Mouse (Mus musculus) c-Kit-positive CD71-positive TER-119-positive erythroid progenitor cells, embryonic 14.5 days (primary cell): ENCODE results near the gene Dctn3.
"Not testable (repeated sequence)": the region's sequence is repeated elsewhere in the genome, so short reads cannot be mapped to it uniquely, and the experiment has no call there.

Source experiments
- DNase-seq: peaks from one replicate; pipeline ENCODE4 v3.0.0-alpha.2; 2013; ENCODE audit warnings: low spot score

Dctn3 gene

DNA sequence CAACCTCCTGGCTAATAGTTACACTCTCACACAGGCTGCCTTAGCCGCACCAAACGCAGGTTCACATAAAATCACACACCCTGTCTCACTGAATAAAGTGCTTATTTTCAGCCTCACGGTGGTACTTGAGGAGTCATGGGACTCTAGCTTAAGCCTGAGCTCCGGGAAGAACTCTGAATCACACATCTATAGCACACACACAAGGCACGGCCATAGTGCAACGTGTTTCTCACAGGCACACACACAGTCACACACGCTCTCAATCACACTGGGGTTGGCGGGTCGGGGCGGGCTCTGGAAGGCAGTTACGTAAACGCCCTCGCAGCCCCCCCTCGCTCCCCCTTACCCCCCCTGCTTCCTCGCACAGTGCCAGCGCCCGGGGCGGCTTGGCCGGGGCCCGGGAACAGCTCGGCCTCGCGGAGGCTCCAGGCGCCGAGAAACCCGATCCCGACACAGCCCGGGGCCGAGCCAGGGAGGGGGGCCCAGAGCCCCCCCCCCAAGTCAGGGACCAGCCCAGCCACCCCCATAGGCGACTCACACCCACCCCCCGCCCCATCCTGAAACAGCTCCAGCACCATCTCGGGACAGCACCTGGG, 24.5 kb downstream of the Dctn3 start:
- DNase-seq, result not testable (repeated sequence)

DNA sequence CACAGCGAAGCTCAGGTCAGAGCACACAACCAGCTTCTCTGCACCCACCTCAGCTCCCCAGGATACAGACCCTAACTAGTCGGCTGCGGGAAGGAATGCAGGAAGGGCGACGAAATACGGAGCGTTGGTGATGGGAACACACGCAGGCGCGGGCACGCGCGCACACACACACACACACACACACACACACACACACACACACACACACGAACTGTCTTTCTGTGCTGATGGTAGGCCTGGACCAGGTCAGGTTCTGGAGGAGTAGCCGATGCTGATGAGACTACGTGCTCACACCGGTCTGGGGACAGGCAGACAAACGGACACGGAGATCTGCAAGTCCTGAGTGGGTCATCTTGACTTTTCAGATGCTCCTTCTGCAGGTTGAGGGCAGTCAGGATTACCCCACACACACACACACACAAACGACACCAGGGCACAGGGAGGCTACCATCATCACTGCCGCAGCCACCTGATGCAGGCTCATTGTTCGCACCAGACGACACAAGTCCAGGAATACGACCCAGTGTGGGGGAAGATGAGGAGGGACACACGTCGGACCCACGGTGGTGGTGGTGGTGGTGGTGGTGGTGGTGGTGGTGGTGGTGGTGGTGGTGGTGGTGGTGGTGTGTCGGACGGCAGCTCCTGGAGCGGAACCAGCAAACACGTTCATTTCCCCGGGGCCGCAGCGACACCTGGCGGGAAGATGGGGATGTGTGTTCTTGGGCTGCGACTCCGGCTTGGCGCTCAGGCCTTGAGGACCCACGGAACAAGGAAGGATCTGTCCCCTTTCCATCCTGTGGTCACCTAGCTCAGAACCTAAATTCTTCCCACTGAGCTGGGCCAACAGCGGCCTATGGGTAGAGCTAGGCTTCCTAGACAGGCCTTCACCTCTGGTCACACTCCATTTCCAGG, 25.8 kb downstream of the Dctn3 start, which contains the start of gene Cntfr:
Gene Cntfr (minus strand): TSS at position 160 of the 912 bp plus-strand sequence.
- peak; percentile 48 for DNase-seq

DNA sequence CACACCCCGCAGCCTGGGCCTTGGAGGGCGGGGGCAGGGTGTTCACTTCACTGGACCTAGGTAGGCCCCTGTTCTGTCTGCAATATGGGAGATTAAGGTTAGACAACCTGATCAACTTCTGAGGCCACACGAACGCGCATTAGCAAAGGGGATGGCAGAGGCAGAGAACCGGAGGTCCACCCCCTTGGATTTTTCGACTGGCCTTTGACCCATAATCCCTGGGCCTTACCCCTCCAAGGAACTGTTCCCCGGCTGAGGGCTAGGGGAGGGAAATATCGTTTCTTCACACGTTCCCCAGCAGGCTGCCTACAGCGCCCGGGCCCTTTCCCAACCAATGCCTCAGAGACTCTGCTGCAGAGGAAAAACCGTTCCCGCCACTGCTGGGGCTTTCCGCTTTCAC, 26.5 kb downstream of the Dctn3 start:
- not testable (repeated sequence) for DNase-seq

DNA sequence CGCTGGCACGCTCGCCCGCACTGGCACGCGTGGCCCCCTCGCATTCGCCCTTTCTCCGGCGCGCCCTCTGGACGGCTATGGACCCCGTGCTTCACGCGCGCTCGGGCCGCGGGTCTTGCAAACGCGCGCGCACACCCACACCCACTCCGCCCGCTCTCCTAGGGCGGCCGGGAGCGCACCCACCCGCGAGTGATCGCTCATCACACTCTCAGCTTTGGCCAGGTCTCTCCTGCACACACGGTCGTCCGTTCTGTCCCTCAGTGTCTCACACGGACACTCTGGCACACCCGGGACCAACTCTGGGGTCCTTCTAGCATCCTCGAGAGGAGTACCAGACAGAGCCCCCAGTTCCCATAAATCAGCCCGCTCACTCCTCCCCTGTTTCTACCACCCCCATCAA, 27.2 kb downstream of the Dctn3 start:
- DNase-seq, result not testable (repeated sequence)

DNA sequence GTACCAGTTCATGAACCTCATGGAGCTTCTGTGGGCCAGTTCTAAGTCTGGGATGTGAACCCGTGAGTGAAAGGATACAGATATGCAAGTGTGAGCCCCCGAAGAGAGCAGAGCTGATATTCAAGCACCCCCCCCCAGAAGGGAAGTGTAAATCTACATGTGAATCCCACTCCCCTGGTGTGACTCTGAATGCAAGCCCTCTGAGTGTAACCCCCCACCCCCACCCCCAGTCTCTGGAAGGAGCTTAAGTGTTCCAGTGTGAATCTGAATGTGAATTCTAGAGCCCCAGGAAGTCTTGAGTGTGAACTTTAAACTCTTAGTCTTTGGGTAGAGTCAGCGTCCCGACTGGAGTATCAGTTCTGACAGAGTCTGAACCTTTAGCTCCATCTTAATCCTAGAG, 29.5 kb downstream of the Dctn3 start:
- not testable (repeated sequence) for DNase-seq

DNA sequence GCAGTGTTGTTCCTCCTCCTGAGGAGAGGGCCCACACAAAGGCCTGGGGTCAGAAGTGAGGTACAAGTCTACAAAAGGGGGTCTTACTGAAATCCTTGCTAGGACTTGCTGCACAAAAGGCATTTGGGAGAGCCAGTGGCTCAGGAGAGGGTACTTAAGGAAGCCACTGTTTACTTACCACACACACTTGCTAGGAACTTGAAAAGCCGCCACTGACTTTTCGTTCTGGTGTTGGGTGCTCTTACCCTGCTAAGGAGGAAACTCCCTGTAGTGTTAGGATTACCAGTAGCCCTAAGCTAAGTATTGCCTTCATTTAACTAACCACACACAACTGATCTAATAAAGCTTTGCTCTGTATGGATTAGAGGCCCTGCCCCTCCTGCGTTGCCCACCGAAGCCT, 33.0 kb downstream of the Dctn3 start:
- not testable (repeated sequence) for DNase-seq

DNA sequence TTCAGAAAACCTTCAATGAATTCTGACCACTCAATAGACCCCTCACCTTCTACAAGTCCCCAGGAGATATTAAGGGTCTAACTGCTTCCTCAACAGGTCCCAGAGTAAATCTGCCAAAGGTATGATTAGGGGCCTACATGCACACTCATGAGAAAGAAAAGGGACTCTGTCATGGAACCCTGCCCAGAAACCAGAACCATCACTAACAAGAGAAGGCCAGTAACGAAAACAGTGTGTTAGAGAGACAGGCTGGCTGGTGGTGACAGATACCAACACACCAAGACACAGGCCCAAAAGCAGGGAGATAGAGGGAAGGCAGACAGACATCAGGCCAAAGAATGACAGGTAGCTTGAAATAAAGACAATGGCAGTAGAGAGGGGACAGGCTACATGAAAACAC, 34.4 kb downstream of the Dctn3 start:
- not testable (repeated sequence) for DNase-seq

DNA sequence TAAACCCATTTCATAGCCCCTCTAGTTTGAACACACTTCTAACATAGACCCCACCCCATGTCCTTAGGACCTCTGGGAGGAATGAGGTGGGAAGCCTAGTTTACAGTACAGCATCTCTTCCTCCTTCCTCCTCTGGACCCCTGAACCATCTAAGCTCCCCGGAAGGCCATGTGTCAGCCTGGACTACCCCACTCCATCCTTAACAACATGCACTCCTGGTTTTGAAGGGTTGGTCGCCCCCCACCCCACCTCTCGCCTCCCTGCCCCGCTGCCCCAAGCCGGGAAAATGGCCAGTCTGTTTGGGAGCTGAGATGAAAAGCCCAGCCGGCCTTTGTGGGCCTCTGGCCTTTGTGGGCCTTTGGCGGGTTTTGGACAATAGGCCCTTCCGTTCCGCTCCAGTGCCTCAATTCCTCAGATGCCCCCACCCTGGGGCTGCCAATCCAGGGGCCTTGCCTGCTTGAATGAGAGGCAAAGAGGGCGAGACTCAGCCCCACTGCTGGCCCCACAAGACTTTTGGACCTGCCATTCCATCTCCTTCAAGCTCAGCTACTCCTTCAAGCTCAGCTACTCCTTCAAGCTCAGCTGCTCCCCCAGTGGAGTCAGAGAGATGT, 37.0 kb downstream of the Dctn3 start:
- DNase-seq, result not testable (repeated sequence)

DNA sequence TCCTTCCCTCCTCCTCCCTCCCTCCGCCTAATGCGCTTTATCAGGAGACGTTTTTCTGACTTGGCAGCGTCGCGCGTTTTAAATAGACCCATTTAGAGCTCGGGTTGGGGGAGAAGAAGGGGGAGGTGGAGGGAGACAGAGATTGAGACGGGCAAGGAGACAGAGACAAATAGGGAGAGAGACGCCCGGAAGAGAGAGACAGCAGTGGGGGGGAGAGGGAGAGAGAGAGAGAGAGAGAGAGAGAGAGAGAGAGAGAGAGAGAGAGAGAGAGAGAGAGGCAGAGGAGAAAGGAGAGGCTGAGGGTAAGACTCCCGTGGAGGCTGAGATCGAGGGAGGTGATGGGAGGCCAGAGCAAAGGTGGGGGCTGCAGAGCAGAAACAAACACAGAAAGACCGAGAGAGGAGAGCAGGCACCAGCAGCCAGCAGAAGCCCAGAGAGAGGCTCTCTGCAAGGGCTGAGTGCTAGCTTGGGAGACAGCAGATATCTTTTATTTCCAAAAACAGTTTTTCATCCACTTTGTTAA, 38.0 kb downstream of the Dctn3 start:
- DNase-seq, result not testable (repeated sequence)

DNA sequence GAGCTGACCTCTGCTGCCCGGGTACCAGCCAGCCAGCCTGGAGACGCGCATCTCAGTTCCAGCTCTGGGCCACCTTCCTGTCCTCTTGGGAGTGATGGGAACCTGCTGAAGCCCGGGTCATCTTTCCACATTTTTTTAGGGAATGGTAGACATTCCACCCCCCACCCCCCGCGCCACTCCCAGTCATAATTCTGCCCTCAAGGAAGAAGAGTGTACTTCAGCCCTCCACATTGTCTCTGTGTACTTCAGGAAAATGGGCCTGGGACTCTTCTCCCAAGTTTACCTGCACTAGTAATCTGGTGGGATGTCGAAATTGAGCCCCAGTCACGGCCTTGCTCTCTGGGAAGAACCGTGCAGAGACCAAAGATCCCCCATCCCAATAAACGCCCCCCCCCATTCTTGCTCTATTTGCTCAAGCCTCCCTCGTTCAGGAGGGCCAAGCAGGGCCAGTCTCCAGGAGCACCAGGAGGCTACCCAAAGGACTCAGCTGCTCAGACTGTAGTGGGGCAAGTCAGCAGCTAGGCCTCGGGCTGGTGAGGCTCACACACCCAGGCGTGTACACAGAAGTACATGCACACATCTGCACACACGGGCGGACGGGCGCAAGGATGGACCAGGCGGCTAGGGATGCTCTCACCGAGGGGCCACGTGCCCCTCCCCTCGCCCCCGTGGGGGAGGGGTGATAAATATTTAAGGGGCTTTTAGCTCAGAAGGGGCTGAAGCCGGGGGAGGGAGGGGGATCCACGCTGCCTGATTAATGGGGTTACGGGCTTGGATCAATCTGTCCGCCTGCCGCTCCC, 38.6 kb downstream of the Dctn3 start:
- DNase-seq, result not testable (repeated sequence)

DNA sequence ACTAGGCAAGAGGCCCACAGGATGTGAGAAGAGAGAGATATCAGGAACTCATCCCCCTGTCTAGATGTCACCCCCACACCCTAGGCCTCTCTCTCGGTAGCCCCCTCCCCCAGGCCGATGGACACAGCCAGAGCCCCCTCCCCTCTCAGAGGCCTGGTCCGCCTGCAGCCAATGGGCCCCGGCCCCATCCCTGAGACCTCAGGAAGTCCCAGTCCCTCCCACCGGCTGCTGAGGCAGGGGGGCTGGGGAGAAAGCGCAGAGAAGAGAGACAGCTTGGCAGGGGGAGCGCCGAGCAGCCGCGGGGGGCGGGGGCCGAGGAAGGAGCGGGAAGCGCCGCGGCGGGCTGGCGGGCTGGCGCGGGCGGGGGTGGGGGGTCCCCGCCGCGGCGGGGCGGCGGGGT, 39.7 kb downstream of the Dctn3 start:
- DNase-seq, result not testable (repeated sequence)

DNA sequence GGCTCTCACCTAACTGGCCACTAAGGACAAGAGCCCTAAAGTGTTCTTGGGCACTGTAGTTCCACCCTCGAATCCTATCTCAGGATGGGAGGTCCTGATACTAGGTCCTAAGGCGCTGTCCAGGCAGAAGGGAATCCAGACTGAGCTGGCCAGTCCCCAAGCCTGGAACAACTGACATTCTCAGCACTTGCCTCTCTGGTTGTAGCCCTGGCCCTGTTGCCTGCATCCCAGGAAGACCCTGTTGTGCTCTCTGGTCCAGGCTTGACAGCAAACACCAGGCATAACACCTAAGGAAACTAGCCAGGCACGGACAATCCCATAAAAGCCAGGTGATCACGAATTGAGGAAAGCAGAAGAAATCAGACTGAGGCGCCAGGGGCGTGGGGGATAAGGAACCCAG, 40.2 kb downstream of the Dctn3 start:
- DNase-seq, result no peak

DNA sequence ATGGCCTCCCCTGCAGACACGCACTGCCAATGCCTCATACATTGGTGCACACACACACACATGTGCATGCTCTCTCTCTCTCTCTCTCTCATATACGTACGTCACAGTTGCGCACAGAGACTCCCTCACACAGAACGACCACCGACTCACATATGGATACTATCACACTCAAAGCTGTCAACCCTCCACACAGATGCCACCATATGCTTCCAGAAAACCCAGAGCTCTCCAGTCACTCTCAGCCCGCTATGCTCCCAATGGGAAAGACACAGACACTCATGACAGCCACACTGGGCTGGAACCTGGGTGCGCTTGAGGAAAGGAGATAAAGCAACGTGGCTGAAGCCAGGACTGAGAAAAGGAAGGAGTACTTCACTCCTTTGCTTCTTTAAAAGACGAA, 41.0 kb downstream of the Dctn3 start:
- DNase-seq, result no peak

DNA sequence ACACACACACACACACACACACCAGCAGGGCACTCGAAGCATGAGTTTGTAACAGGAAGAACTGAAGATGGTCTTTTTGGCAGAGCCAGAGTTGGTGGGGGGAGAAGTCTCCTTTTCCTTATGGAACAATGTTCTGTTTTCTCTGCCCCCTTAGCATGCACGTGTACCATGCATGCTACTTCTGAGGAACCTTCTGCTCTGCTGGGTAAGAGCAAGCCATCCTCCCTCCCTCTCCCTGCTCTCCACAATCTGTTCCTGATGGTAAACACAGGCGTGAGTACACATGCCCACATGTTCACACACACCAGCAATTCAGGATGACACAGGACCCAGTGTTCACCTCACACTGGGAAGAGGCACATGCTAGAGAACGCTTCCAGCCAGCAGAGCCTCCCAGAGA, 41.8 kb downstream of the Dctn3 start:
- no peak for DNase-seq

DNA sequence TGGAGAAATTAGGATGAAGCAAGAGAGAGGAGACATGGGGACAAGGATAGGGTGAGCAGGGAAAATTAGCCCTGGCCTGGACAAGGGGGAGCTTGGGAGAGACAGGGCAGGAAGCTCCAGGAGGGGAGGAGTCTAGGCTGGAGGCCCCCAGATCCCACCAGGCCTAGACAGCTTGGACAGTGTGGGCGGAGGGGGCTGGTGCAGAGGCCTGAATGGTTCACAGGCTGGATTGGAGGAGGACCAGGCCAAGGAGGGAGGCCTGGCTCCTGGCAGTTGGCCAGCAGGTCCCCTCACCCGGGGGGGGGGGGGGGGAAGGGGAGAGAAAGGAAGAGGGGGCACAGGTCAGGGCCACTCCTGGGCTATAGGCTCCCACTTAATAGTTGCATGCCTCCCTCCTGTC, 43.7 kb downstream of the Dctn3 start:
- no peak for DNase-seq

DNA sequence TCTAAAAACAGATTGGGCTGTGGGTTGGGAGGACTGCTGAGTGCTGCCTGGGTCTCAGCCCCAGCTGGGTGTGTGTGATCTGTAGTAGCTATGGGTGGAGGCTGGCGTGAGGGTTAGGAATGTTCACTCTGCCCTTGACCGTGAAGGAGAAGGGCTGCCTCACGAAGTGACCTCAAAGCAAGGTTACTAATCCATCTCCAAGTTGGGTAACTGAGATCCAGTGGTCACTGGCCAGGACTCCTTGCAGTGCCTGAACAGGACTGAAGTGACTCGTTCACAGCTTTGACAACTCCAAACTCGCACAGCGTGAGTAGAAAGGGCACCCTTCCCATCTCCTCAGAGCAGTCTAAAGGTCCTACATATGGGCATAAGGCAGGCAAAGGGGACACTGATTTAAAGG, 44.1 kb downstream of the Dctn3 start:
- DNase-seq, result no peak

DNA sequence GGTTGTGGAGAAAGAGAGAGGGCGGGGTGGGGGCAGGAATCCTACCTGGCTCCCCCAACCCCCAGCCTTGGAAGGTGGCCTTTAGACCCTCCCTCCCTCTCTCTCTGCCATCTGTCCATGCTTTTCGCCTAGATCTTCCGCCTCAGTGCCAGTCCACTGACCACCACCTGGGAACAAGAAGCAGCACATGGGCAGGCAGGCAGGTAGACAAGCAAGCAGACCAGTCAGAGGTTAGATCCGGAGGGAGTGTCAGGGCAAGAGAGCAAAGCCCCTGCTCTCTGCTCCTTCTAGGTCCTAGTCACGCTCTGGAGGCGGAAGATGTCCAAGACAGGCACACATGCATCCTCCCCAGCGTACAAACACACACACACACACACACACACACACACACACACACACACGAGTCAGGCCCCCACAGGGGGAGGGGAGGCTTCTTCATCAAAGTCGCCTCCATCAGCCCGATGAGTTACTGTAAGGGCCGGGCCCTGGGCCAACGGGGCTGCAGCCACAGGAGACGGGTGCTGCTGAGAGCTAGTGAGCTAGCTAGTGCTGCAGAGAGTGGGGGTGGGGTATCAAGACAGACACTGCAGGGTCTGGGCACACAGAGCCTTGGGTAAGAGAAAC, 45.9 kb downstream of the Dctn3 start:
- no peak for DNase-seq

DNA sequence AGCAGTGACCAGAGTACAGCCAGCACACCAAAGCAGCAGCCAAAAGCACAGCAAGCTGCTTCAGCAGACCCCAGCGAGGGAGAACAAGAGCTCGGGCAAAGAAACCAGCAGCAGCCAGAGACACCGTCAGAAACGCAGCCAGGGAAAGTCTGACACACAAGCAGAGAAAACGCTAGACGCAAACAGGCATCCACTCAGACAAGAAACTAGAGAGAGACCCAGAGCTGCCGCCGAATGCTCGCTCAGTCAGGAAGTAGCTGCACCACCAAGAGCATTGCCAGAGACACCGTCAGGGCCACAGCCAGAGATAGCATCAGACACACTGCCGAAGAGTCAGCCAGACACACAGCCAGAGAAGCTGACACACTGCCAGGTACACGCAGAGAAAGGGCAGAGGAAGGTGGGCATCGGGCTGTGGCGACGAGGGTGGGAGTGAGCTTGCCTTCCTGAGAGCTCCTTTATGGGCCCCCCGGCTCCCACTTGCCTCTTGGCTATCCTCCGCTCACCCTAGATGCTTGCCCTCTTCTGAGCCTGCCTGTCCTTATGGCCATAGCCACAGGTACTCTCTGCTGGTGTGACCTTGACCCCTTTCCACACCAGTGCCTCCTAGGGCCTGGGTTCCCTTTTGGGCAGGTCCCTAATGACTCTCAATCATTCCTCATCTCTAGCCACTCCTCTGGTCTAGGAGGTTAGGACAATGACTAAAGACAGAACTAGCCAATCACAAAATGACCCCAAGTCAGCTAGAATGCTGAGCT, 46.5 kb downstream of the Dctn3 start:
- no peak for DNase-seq

DNA sequence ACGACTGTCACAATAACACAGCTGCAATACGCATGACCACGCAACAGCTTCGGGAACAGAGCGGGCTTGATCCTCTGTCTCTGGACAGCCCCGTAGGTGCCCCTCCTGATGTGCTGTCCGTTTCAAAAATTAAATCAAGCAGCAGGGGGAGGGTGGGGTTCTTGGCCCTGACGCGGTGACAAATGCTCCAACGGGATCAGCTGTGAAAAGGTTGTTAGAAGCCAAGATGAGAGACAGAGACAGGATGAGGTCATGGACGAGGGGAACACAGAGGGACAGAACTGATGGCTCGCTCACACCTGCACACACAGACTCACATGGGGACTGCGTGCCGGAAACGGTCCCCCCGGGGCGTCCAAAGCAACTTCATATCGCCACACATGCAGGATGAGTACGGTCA, 49.8 kb downstream of the Dctn3 start:
- no peak for DNase-seq

DNA sequence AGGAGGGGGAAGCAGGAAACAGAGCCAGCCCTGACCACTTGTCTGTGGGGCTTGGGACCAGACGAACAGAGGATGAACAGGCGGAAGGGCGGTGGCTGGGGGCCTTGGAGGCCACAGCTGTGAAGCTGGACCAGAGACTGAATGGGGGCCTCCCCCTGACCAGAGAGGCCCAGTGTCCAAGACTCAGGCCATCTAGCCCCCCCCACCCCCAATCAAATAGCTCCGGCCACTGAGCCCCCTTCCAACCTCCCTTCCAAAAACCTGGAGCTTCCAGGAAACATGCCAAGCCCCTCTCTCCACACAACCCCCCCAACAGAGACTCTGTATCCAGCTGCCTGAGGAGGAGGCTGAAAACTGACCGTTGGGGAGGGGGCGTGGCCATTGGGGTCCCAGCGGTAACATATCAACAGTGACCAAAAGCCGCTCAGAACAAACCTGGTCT, 50.4 kb downstream of the Dctn3 start:
- DNase-seq, result no peak
